9 mouse cellular contexts compared by ENCODE assay signal in genomic region chr14:120224202-120224846, GRCm38 (mm10). TPM values are rescaled to one million over a fixed set of nuclear protein-coding genes. Genes with fewer than 3 reads are reported as not detected.
DNase-seq lines count a peak whose midpoint lies in the region; ATAC-seq and TF ChIP-seq lines count a peak whose summit lies in the region.
"Had no signal": no experiment of that assay in that cellular context is flagged by ENCODE, and none has a peak within 500 bp of the region (broad histone marks: within the 10 kb centered on the region; RNA-seq: fewer than 3 reads in every experiment).

No protein-coding gene starts in this region.

- no peaks in the 10 kb centered on the region for H3K9me3 ChIP-seq in lung, embryonic 15.5 days
- H3K9me3 ChIP-seq in limb, embryonic 13.5 days = no peaks in the 10 kb centered on the region
- H3K9me3 ChIP-seq in stomach, embryonic 15.5 days = no peaks in the 10 kb centered on the region

- peak; percentile 11 to 12 for DNase-seq in cerebellum, postnatal 36 days
- DNase-seq in lung, adult 2 months = no peak
- no peak for DNase-seq in layer of hippocampus, adult 11-12 months (ENCODE audit: low spot score)
- no peak for DNase-seq in urinary bladder, postnatal 4 days (ENCODE audit: low spot score in 2 of 2)
- DNase-seq: right cerebral cortex, postnatal 14 days had no signal

- no peak for TF ChIP-seq POLR2A in lung, adult 2 months (IDR thresholded peaks at IDR 0.05; ENCODE audit: borderline replicate concordance, extremely low read depth, low read depth, low read length)

- peaks cover 10% of the 10 kb centered on the region for H3K4me1 ChIP-seq in lung, embryonic 15.5 days
- peaks cover 9% of the 10 kb centered on the region for H3K4me1 ChIP-seq in lung, adult 2 months (ENCODE audit: control insufficient read depth, insufficient read depth, low read length)
- peaks cover 9% of the 10 kb centered on the region for H3K4me1 ChIP-seq in limb, embryonic 13.5 days
- 0 out of 2 replicates have a peak, but pooled peaks cover 10% of the 10 kb centered on the region for H3K4me1 ChIP-seq in stomach, embryonic 15.5 days

- no peaks in the 10 kb centered on the region for H3K36me3 ChIP-seq in lung, embryonic 15.5 days
- no peaks in the 10 kb centered on the region for H3K36me3 ChIP-seq in limb, embryonic 13.5 days
- no peaks in the 10 kb centered on the region for H3K36me3 ChIP-seq in stomach, embryonic 15.5 days

- no peak overlapping the region for H3K4me3 ChIP-seq in lung, embryonic 15.5 days
- H3K4me3 ChIP-seq in lung, adult 2 months (replicated peaks; ENCODE audit: extremely low read depth, low read depth, low read length) = no peak overlapping the region
- no peak overlapping the region for H3K4me3 ChIP-seq in limb, embryonic 13.5 days
- no peak overlapping the region for H3K4me3 ChIP-seq in stomach, embryonic 15.5 days (replicated peaks)

- ATAC-seq in cerebellum, adult (ENCODE audit: insufficient number of reproducible peaks, low FRiP score, low TSS enrichment) = no peak
- peak; percentile 76; the same call in 1 of the 2 replicates for ATAC-seq in lung, embryonic 15.5 days (ENCODE audit: borderline replicate concordance, extremely low read depth, low FRiP score, low TSS enrichment)
- peak; percentile 72 for ATAC-seq in limb, embryonic 13.5 days (ENCODE audit: low FRiP score, low read depth)
- ATAC-seq in stomach, embryonic 15.5 days (ENCODE audit: insufficient read depth, low FRiP score, low read depth) = peak; percentile 70

- no peak overlapping the region for H3K4me2 ChIP-seq in lung, embryonic 15.5 days
- peak overlapping the region; percentile 19; the same call in 1 of the 2 replicates for H3K4me2 ChIP-seq in limb, embryonic 13.5 days (replicated peaks)
- peak overlapping the region; percentile 8; the same call in 1 of the 2 replicates for H3K4me2 ChIP-seq in stomach, embryonic 15.5 days

- H3K27me3 ChIP-seq in lung, embryonic 15.5 days = no peaks in the 10 kb centered on the region
- no peaks in the 10 kb centered on the region for H3K27me3 ChIP-seq in limb, embryonic 13.5 days
- no peaks in the 10 kb centered on the region for H3K27me3 ChIP-seq in stomach, embryonic 15.5 days (replicated peaks)

- H3K27ac ChIP-seq in lung, embryonic 15.5 days = peak overlapping the region; percentile 26
- no peak overlapping the region for H3K27ac ChIP-seq in limb, embryonic 13.5 days
- 0 out of 2 replicates have a peak overlapping the region, but pooled peaks have one; percentile 54 for H3K27ac ChIP-seq in stomach, embryonic 15.5 days

- WGBS in lung, embryonic 15.5 days = 46% methylated on average over 6 of the region's 6 CpGs
- WGBS in lung, adult 2 months = 58% methylated on average over 6 of the region's 6 CpGs
- WGBS in limb, embryonic 13.5 days = 46% methylated on average over 6 of the region's 6 CpGs
- 42% methylated on average over 6 of the region's 6 CpGs for WGBS in stomach, embryonic 15.5 days

- TF ChIP-seq CTCF in lung, adult 2 months (IDR thresholded peaks at IDR 0.05; ENCODE audit: insufficient read depth, low read length) = no peak

- no peak overlapping the region for H3K9ac ChIP-seq in lung, embryonic 15.5 days
- H3K9ac ChIP-seq in limb, embryonic 13.5 days = no peak overlapping the region
- no peak overlapping the region for H3K9ac ChIP-seq in stomach, embryonic 15.5 days

RNA-seq across cellular contexts. Expression of gene Mbnl2, which starts 51.1 kb away (rescaled TPM):
- polyA plus RNA-seq in lung, embryonic 15.5 days (2015; fragmentation: Nextera tagmentation; extraction: Ambion mirVana) = 130 and 141 TPM in 2 replicates
- polyA plus RNA-seq in lung, adult 2 months (2012; rRNA removed) = 121 and 130 TPM in 2 replicates
- polyA plus RNA-seq in limb, embryonic 13.5 days (2015; fragmentation: Nextera tagmentation; extraction: Ambion mirVana) = 127 TPM in 2 replicates
- 109 and 116 TPM in 2 replicates for polyA plus RNA-seq in stomach, embryonic 15.5 days (2015; fragmentation: Nextera tagmentation; extraction: Ambion mirVana)

Comparison
In these comparisons a context has a peak if more than half of its experiments do, and no peak if none do; other contexts are left out.
1. DNase-seq: peak in cerebellum, postnatal 36 days (2 of 2); none in lung, adult 2 months (single experiment), layer of hippocampus, adult 11-12 months (single experiment) and urinary bladder, postnatal 4 days (0 of 2).